Mouse (Mus musculus): ENCODE data around the gene Cep19.

DNA sequence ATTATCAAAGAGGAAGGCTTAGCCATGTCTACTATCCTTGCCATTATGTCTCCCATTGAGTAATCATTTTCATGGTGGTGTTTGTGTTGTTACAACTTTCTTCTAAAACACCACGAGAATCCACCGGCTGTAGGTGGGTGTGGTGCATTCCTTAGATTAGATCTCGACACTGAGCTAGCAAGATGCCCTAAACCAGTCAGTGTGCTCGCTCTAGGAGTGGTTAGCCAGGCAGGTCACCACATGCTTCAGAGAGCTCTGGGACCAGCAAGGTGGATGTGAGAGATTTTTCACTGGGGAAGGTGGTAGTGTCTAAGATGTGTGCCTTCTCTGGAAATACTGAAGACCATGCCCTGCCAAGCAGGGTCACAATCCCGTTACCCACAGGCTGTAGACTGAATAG is 16.6 kb downstream of the Cep19 start:
- TF ChIP-seq CTCF (conservative IDR thresholded peaks at IDR 0.05; ENCODE audit: insufficient read depth, insufficient read length, low read depth, low read length): no peak
- TF ChIP-seq POLR2A (IDR thresholded peaks at IDR 0.05; ENCODE audit: low read depth, low read length): no peak

Data from kidney, adult 2 months (tissue).